Mouse (Mus musculus) MEL (cell line): Measurements from ENCODE around the gene Lrrc8e. TPM values are rescaled to one million over a fixed set of nuclear protein-coding genes. Genes with fewer than 3 reads are reported as not detected.

ENCODE experiments used
- DNase-seq: peaks from one replicate; pipeline ENCODE4 v3.0.0; 2011; ENCODE audit warnings: low read depth, low spot score
- H3K27ac ChIP-seq: 2 replicates; pipeline ENCODE4 v1.5.1; 2012; ENCODE audit warnings: low read depth, mild to moderate bottlenecking, control low read depth, low read length, moderate library complexity; ENCODE audit not compliant: control insufficient read depth
- H3K27me3 ChIP-seq, 2 experiments: fragments of 150-350 bp in 1 of 2; sonication (generic) in 1 of 2; 2 replicates each; pipeline ENCODE4 v1.6.1; 2012; ENCODE audit warnings: low read length in 2 of 2, mild to moderate bottlenecking in 2 of 2, improper control_type of control experiment in 1 of 2, moderate library complexity in 1 of 2; ENCODE audit not compliant: insufficient read depth in 2 of 2, control insufficient read depth in 1 of 2
- H3K36me3 ChIP-seq, 2 experiments: 2 replicates each; pipeline ENCODE4 v1.6.1; 2012 to 2014; ENCODE audit warnings: low read length in 2 of 2, improper control_type of control experiment in 1 of 2, inconsistent platforms in 1 of 2, mild to moderate bottlenecking in 1 of 2; ENCODE audit not compliant: insufficient read depth in 2 of 2, control insufficient read depth in 1 of 2
- H3K4me1 ChIP-seq, 2 experiments: fragments of 150-350 bp in 1 of 2; sonication (generic) in 1 of 2; 2 replicates each; pipeline ENCODE4 v1.6.1; 2012; ENCODE audit warnings: low read length in 2 of 2, improper control_type of control experiment in 1 of 2, mild to moderate bottlenecking in 1 of 2; ENCODE audit not compliant: insufficient read depth in 2 of 2, control insufficient read depth in 1 of 2
- H3K4me3 ChIP-seq, 2 experiments: fragments of 150-350 bp in 1 of 2; sonication (generic) in 1 of 2; 2 replicates each; pipeline ENCODE4 v1.5.1; 2012; ENCODE audit warnings: low read depth in 2 of 2, low read length in 2 of 2, mild to moderate bottlenecking in 2 of 2, moderate library complexity in 2 of 2, control low read depth in 1 of 2, improper control_type of control experiment in 1 of 2; ENCODE audit not compliant: control insufficient read depth in 1 of 2, insufficient read depth in 1 of 2
- H3K79me2 ChIP-seq: 2 replicates; pipeline ENCODE4 v1.6.1; 2012; ENCODE audit warnings: mild to moderate bottlenecking, low read length, moderate library complexity; ENCODE audit not compliant: control insufficient read depth, poor library complexity, insufficient read depth
- H3K9ac ChIP-seq: 2 replicates; pipeline ENCODE4 v1.6.1; 2012; ENCODE audit warnings: low read depth, mild to moderate bottlenecking, control low read depth, low read length, moderate library complexity; ENCODE audit not compliant: control insufficient read depth, poor library complexity, severe bottlenecking
- H3K9me3 ChIP-seq: fragments of 150-350 bp; sonication (generic); replicated peaks from 2 replicates; pipeline ENCODE4 v1.6.1; 2012; ENCODE audit warnings: mild to moderate bottlenecking, low read length, improper control_type of control experiment, moderate library complexity; ENCODE audit not compliant: insufficient read depth
- CHD2 ChIP-seq: IDR thresholded peaks from 2 replicates; pipeline ENCODE4 v1.6.1; 2011; ENCODE audit warnings: low read length, improper control_type of control experiment
- JUND ChIP-seq: IDR thresholded peaks from 2 replicates; pipeline ENCODE4 v1.6.1; 2011; ENCODE audit warnings: low read depth, mild to moderate bottlenecking, improper control_type of control experiment, low read length
- MAZ ChIP-seq: IDR thresholded peaks from 2 replicates; pipeline ENCODE4 v1.6.1; 2012; ENCODE audit warnings: low read depth, mild to moderate bottlenecking, inconsistent platforms, low read length, improper control_type of control experiment
- MXI1 ChIP-seq: IDR thresholded peaks from 2 replicates; pipeline ENCODE4 v1.6.1; 2011; ENCODE audit warnings: mild to moderate bottlenecking, low read depth, low read length, improper control_type of control experiment
- POLR2AphosphoS2 ChIP-seq: IDR thresholded peaks from 2 replicates; pipeline ENCODE4 v1.6.1; 2011; ENCODE audit warnings: low read length, improper control_type of control experiment
- RCOR1 ChIP-seq: IDR thresholded peaks from 2 replicates; pipeline ENCODE4 v1.6.1; 2012; ENCODE audit warnings: low read depth, mild to moderate bottlenecking, inconsistent platforms, low read length, improper control_type of control experiment
- polyA plus RNA-seq, 2 experiments: library from polyadenylated mRNA; stranded (reverse) in 1 of 2; unstranded in 1 of 2; fragments of >175 nt in 1 of 2; fragments of >200 nt in 1 of 2; gene quantifications; 2 replicates each; pipeline versions ENCODE4 v1.2.1 to v1.2.4; 2012; ENCODE audit warnings: low replicate concordance in 2 of 2, low read depth in 1 of 2; ENCODE audit not compliant: insufficient read length in 2 of 2, insufficient read depth in 1 of 2, missing spikeins in 1 of 2
- total RNA-seq: library from RNA; depleted of rRNA; stranded (reverse); fragments of 300-350 nt; gene quantifications from 2 replicates; pipeline ENCODE4 v1.2.3, GENCODE M21; 2012; rRNA removed

The Lrrc8e gene
- total and polyA plus RNA-seq, 3 experiments = 0.35 to 0.36 TPM; not detected in 1

DNA sequence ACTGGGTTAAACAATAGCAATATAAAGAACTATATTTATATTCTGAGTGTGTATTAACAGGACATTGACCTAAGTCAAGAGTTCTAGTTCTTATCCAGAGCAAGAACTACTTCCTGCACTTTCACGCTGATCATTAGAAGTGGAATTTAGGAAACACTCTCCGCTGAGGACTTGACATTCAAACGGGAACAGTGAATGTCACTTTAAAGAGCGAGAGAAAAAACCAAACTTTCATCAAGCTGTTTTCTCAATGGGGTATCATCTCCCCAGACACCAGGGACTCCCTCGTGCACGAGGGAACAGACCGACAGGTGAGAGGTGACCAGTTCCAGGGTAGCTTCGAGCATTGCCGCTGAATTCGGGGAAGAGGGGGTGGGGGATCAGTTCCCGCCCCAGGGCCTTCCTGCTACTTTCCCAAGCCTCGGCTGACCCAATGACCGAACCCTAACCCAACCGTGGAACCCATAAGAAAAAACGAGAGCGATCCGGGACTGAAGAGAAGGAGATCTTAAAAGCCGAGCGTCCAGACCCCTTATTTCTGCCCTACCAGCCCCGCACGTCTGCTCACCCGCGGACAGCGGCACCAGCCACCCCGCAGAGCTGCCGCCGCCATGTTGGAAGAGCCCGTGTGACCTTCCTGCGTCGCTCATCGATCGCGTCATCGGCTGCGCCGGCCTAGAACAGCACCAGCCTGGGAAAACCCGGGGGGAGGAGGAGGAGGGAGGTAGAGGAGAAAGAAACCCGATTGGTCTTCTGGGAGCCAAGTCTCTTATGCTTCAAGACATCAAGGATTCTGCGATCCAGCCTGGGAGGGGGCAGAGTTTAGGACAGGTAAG, 48.9 kb downstream of the Lrrc8e start, which contains the start of gene Timm44 (continued):
- TF ChIP-seq RCOR1 = no peak
- no peak for TF ChIP-seq CHD2
- TF ChIP-seq MAZ = peak; percentile 97
- TF ChIP-seq JUND = no peak

DNA sequence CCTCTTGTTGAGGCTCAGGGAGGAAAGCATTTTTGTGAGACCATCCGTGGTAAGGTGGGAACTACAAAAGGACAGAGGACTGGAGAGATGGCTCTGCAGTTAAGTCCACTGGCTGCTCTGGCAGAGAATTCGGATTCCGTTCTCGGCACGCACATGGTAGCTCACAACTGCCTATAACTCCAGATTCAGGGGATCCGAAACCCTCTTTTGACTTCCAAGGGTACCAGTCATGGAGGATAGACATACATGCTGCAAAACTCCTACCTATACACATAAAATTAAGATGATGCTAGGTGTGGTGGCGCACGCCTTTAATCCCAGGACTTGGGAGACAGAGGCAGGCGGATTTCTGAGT, 49.5 kb downstream of the Lrrc8e start:
- Histone ChIP-seq H3K27ac (peak overlapping the region; percentile 53), H3K4me3 (peak overlapping the region; percentile 53 to 91)
- TF ChIP-seq POLR2AphosphoS2 = no peak
- TF ChIP-seq MXI1 = 0 out of 2 replicates have a peak, but pooled peaks have one; percentile 9

More for the DNA sequence above, 49.5 kb downstream of the Lrrc8e start:
- Histone ChIP-seq H3K9me3 (no peaks in the 10 kb centered on the region), H3K9ac (peak overlapping the region; percentile 72), H3K4me1 (peaks cover 2 to 10% of the 10 kb centered on the region in 2 experiments; a peak in 3 of 4 replicates), H3K27me3 (no peaks in the 10 kb centered on the region), H3K79me2 (peaks cover 15% of the 10 kb centered on the region), H3K36me3 (peaks cover 4 to 9% of the 10 kb centered on the region in 2 experiments; a peak in 2 of 4 replicates)
- no peak for DNase-seq

Other genes with a start within 250 kb of the Lrrc8e start
- gene Cd209f, start 121.0 kb upstream of the Lrrc8e start, total RNA-seq = not detected in 2 replicates
- not detected for gene Cd209f, start 121.0 kb upstream of the Lrrc8e start, polyA plus RNA-seq
- not detected in 2 replicates for gene Cd209g, start 92.7 kb upstream of the Lrrc8e start, total RNA-seq
- gene Cd209g, start 92.7 kb upstream of the Lrrc8e start, polyA plus RNA-seq = not detected
- 3.2 and 4.5 TPM in 2 replicates for gene Evi5l, start 60.3 kb upstream of the Lrrc8e start, total RNA-seq
- gene Evi5l, start 60.3 kb upstream of the Lrrc8e start, polyA plus RNA-seq = 10 to 100 TPM in 1 of 2 experiments, not detected in 1; 10.8 TPM
- gene Prr36, start 9.4 kb upstream of the Lrrc8e start, total RNA-seq = 0.03 and 0.08 TPM in 2 replicates
- under 1 TPM in 1 of 2 experiments, not detected in 1; 0.58 TPM for gene Prr36, start 9.4 kb upstream of the Lrrc8e start, polyA plus RNA-seq
- gene Map2k7, start 11.9 kb downstream of the Lrrc8e start, total RNA-seq = 25.8 and 26.3 TPM in 2 replicates
- 100 to 1,000 TPM in 1 of 2 experiments, not detected in 1; 115 TPM for gene Map2k7, start 11.9 kb downstream of the Lrrc8e start, polyA plus RNA-seq
- not detected in 2 replicates for gene Gm49320, start 12.0 kb downstream of the Lrrc8e start, total RNA-seq
- 1 to 10 TPM in 1 of 2 experiments, not detected in 1; 2.0 TPM for gene Gm49320, start 12.0 kb downstream of the Lrrc8e start, polyA plus RNA-seq
- 2.2 TPM in 2 replicates for gene Tgfbr3l, start 21.4 kb downstream of the Lrrc8e start, total RNA-seq
- gene Tgfbr3l, start 21.4 kb downstream of the Lrrc8e start, polyA plus RNA-seq = 10 to 100 TPM in 1 of 2 experiments, not detected in 1; 14.2 TPM
- gene Snapc2, start 26.3 kb downstream of the Lrrc8e start, total RNA-seq = 23.9 and 24.2 TPM in 2 replicates
- 10 to 100 TPM in 1 of 2 experiments, not detected in 1; 46.2 TPM for gene Snapc2, start 26.3 kb downstream of the Lrrc8e start, polyA plus RNA-seq
- gene Ctxn1, start 32.4 kb downstream of the Lrrc8e start, total RNA-seq = 0.26 and 0.58 TPM in 2 replicates
- 1 to 10 TPM in 1 of 2 experiments, not detected in 1; 5.6 TPM for gene Ctxn1, start 32.4 kb downstream of the Lrrc8e start, polyA plus RNA-seq
- gene Timm44, start 49.1 kb downstream of the Lrrc8e start, total RNA-seq = 147 and 174 TPM in 2 replicates
- 100 to 1,000 TPM in 1 of 2 experiments, not detected in 1; 199 TPM for gene Timm44, start 49.1 kb downstream of the Lrrc8e start, polyA plus RNA-seq
- 25.0 and 32.2 TPM in 2 replicates for gene Ccl25, start 98.4 kb downstream of the Lrrc8e start, total RNA-seq
- 10 to 100 TPM in 1 of 2 experiments, not detected in 1; 33.8 TPM for gene Ccl25, start 98.4 kb downstream of the Lrrc8e start, polyA plus RNA-seq
- 64.2 and 76.9 TPM in 2 replicates for gene Elavl1, start 98.6 kb downstream of the Lrrc8e start, total RNA-seq
- 10 to 100 TPM in 1 of 2 experiments, not detected in 1; 77.4 TPM for gene Elavl1, start 98.6 kb downstream of the Lrrc8e start, polyA plus RNA-seq